Mouse (Mus musculus): ENCODE data around the gene Zfp146.
"Not testable (repeated sequence)": the region's sequence is repeated elsewhere in the genome, so short reads cannot be mapped to it uniquely, and the experiment has no call there.

Gene Zfp146

DNA sequence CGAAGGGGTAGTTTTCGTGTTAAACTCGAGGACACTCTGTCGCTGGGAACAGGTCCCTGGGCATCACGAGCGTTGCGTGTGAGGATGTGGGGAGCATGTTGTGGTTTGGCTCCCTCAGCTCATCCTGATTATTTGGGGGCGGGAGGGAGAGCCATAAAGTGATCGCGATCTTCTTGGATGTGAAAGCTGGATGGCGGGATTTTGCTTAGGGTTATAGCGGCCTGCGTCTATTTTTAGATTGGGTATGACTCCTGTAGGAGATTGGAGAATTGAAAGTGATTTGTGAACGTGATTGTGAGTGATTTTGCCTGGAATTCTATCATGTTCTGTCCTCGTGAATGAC is 47.4 kb downstream of the Zfp146 start:
- DNase-seq (ENCODE audit: low spot score) = no peak

DNA sequence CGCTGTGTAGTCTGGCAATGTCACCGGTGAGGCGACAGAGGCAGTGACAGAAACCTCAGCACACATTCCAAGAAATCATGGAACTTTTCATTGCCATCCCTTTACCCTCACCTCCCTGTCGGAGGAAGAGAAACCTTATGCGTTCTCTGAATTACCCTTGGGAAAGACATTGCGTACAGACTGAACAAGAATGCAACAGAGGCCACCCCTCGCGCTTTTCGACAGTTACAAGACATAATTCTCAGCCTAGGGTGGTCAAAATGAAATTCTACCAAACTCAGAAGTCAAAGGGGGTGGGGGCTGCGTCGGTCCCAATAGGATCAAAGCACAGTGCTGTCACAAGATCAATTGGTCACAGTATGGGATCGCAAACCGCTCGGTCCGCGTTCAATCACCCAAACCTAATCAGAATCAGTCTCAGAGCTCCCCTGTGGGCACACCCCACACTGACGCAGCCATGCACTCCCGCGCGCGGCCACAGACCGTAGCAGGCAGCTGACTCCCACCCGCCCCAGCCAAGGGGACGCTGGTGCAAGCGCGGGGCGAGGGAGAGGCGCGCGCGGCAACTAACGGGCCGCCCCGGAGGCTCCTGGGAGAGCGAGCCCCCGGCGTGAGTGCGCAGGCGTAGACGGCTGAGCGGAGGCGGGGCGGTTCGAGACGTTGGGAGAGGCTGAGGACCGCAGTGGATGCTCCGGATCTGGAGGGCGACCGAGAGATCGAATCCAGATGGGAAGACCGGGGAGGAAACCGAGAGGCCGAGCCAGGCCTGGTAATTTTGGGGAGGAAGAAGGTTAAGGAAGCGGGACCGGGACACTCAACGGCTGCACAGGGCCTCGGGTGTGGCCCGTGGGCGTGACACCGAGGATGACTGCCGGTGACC is 48.0 kb downstream of the Zfp146 start, which contains the start of gene Zfp382:
Gene Zfp382, plus strand, starts transcription at position 635 of the 880 bp plus-strand sequence.
- DNase-seq (ENCODE audit: low spot score) = peak; percentile 90

DNA sequence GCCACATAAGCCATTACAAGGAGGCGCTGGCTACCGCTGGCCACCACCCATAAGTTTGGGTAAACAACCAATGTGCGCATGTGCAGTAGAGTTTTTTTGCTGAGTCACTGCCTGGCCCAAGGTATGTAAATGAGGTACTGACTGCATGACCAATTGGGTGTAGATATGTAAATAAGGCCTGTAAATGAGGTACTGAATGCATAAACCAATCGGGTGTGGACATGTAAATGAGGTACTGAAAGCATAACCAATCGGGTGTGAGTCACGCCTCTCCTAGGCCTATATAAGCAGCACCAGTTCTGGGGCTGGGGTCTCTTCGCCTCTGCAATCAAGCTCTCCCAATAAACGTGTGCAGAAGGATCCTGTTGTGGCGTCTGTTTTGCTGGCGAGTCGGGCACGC is 51.6 kb downstream of the Zfp146 start:
- DNase-seq (ENCODE audit: low spot score) = not testable (repeated sequence)

DNA sequence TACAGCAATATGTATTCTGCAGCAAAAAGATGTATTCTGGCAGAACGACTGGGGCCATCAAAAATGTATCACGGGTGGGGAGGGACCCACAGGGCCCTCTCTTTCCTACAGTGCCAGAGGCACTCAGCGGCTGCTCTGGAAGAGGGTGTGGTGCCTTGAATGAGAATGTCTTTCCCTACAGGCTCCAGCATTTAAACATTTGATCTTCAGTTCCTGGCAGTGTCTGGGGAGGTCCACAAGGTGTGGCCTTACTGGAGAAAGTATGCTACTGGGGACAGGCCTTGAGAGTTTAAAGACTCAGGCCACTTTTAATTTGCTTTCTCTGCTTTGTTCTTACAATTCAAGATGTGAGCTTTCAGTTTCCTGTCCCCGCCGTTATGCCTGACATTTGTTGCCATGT is 53.5 kb downstream of the Zfp146 start:
- DNase-seq (ENCODE audit: low spot score) = no peak
